23 mouse cellular contexts compared by ENCODE assay signal in the genomic region with DNA sequence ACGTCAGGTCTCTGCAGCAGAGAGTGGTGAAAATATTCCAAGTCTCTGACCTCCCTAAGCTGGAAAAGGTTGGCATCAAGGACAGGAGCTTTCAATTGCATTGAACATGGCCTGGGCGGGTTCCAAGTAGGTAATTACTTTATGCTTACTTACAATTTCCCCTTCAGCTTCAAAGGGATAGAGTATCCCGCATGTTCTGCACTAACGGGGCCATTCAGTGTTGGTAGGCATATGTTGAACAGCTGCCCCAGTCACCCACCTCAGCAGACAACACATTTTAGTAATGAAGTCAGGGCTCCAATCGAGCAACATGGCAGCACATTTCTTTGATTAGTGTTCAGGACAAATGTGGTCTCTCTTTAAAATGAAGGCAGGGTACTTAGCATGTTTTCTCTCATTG.
A peak's percentile ranks its signal among the peaks of the same experiment; 100 is the strongest.
DNase-seq lines count a peak whose midpoint lies in the region; ATAC-seq and TF ChIP-seq lines count a peak whose summit lies in the region.
"Had no signal": no experiment of that assay in that cellular context is flagged by ENCODE, and none has a peak within 500 bp of the region (broad histone marks: within the 10 kb centered on the region; RNA-seq: fewer than 3 reads in every experiment).

No protein-coding gene starts in this region.

- H3K4me2 ChIP-seq in forebrain, embryonic 15.5 days (replicated peaks): no peak overlapping the region
- no peak overlapping the region for H3K4me2 ChIP-seq in forebrain, postnatal 0 days (ENCODE audit: low read depth)
- H3K4me2 ChIP-seq in embryonic facial prominence, embryonic 12.5 days (replicated peaks): no peak overlapping the region
- H3K4me2 ChIP-seq in limb, embryonic 14.5 days (replicated peaks; ENCODE audit: low read depth, low read length, severe bottlenecking): no peak overlapping the region
- H3K4me2 ChIP-seq: heart, embryonic 13.5 days; hindbrain, embryonic 12.5 days; kidney, embryonic 15.5 days; limb, embryonic 15.5 days; lung, embryonic 14.5 days; midbrain, embryonic 13.5 days; stomach, embryonic 15.5 days had no signal

- H3K9me3 ChIP-seq in forebrain, embryonic 15.5 days: 0 out of 2 replicates have a peak, but pooled peaks cover 3% of the 10 kb centered on the region
- H3K9me3 ChIP-seq in forebrain, postnatal 0 days (ENCODE audit: low read length): no peaks in the 10 kb centered on the region
- H3K9me3 ChIP-seq in embryonic facial prominence, embryonic 12.5 days: 0 out of 2 replicates have a peak, but pooled peaks cover under 1% of the 10 kb centered on the region
- H3K9me3 ChIP-seq in limb, embryonic 14.5 days (ENCODE audit: control insufficient read depth, low read length): no peaks in the 10 kb centered on the region
- H3K9me3 ChIP-seq: heart, embryonic 13.5 days; hindbrain, embryonic 12.5 days; kidney, embryonic 15.5 days; limb, embryonic 15.5 days; stomach, embryonic 15.5 days had no signal

- no peaks in the 10 kb centered on the region for H3K36me3 ChIP-seq in forebrain, embryonic 15.5 days
- H3K36me3 ChIP-seq in forebrain, postnatal 0 days (ENCODE audit: insufficient read depth): no peaks in the 10 kb centered on the region
- H3K36me3 ChIP-seq in embryonic facial prominence, embryonic 12.5 days: no peaks in the 10 kb centered on the region
- H3K36me3 ChIP-seq in limb, embryonic 14.5 days (ENCODE audit: control insufficient read depth, insufficient read depth, low read length): no peaks in the 10 kb centered on the region
- H3K36me3 ChIP-seq: heart, embryonic 13.5 days; hindbrain, embryonic 12.5 days; kidney, embryonic 15.5 days; limb, embryonic 15.5 days; midbrain, embryonic 13.5 days; stomach, embryonic 15.5 days had no signal

- WGBS in forebrain, embryonic 15.5 days: 38% methylated on average over 5 of the region's 5 CpGs
- WGBS in forebrain, postnatal 0 days: 29% methylated on average over 5 of the region's 5 CpGs
- WGBS in embryonic facial prominence, embryonic 12.5 days: 31% methylated on average over 5 of the region's 5 CpGs
- WGBS in limb, embryonic 14.5 days: 30% methylated on average over 5 of the region's 5 CpGs

- H3K27ac ChIP-seq in forebrain, embryonic 15.5 days (replicated peaks): no peak overlapping the region
- H3K27ac ChIP-seq in forebrain, postnatal 0 days (ENCODE audit: low read depth, low read length): no peak overlapping the region
- no peak overlapping the region for H3K27ac ChIP-seq in embryonic facial prominence, embryonic 12.5 days
- no peak overlapping the region for H3K27ac ChIP-seq in limb, embryonic 14.5 days (replicated peaks; ENCODE audit: low read depth, low read length)
- H3K27ac ChIP-seq: heart, adult 2 months; heart, embryonic 13.5 days; hindbrain, embryonic 12.5 days; kidney, embryonic 15.5 days; limb, embryonic 15.5 days; liver, embryonic 14.5 days; stomach, embryonic 15.5 days had no signal

- H3K9ac ChIP-seq in forebrain, embryonic 15.5 days (replicated peaks): no peak overlapping the region
- no peak overlapping the region for H3K9ac ChIP-seq in forebrain, postnatal 0 days
- no peak overlapping the region for H3K9ac ChIP-seq in embryonic facial prominence, embryonic 12.5 days
- H3K9ac ChIP-seq in limb, embryonic 14.5 days (ENCODE audit: low read depth, low read length, severe bottlenecking): no peak overlapping the region
- H3K9ac ChIP-seq: heart, embryonic 13.5 days; hindbrain, embryonic 12.5 days; kidney, embryonic 15.5 days; limb, embryonic 15.5 days; liver, embryonic 14.5 days; lung, embryonic 14.5 days; midbrain, embryonic 13.5 days; stomach, embryonic 15.5 days had no signal

- ATAC-seq in forebrain, embryonic 15.5 days (replicated peaks): 0 out of 2 replicates have a peak, but pooled peaks have one; percentile 35
- ATAC-seq in forebrain, postnatal 0 days: no peak
- ATAC-seq in embryonic facial prominence, embryonic 12.5 days (ENCODE audit: insufficient number of reproducible peaks, insufficient read depth, low FRiP score, low TSS enrichment): 0 out of 2 replicates have a peak, but pooled peaks have one; percentile 28
- no peak for ATAC-seq in limb, embryonic 14.5 days (ENCODE audit: low FRiP score, low read depth)
- ATAC-seq: intestine, postnatal 0 days; midbrain, embryonic 13.5 days had no signal

- H3K27me3 ChIP-seq in forebrain, embryonic 15.5 days: no peaks in the 10 kb centered on the region
- no peaks in the 10 kb centered on the region for H3K27me3 ChIP-seq in forebrain, postnatal 0 days (ENCODE audit: insufficient read depth, low read length)
- H3K27me3 ChIP-seq in embryonic facial prominence, embryonic 12.5 days: no peaks in the 10 kb centered on the region
- no peaks in the 10 kb centered on the region for H3K27me3 ChIP-seq in limb, embryonic 14.5 days (ENCODE audit: control insufficient read depth, insufficient read depth, low read length)
- H3K27me3 ChIP-seq: heart, embryonic 13.5 days; hindbrain, embryonic 12.5 days; kidney, embryonic 15.5 days; limb, embryonic 15.5 days; midbrain, embryonic 13.5 days; stomach, embryonic 15.5 days had no signal

- peak; percentile 6 for DNase-seq in adrenal gland, adult 2 months
- no peak for DNase-seq in adrenal gland, postnatal 4 days (ENCODE audit: low spot score in 2 of 2)
- DNase-seq in forebrain, postnatal 0 days: no peak
- DNase-seq in limb, embryonic 14.5 days (ENCODE audit: low spot score): peak; percentile 32
- no peak for DNase-seq in spleen, postnatal 14 days (ENCODE audit: low spot score in 2 of 2)
- DNase-seq in layer of hippocampus, adult 9-10 months (ENCODE audit: low spot score): no peak
- DNase-seq: cerebellum, adult 11 months; cerebellum, adult 9-11 months; gastrocnemius, postnatal 25 days; heart, adult 2 months; heart, postnatal 14 days; lung, embryonic 14.5 days; thymus, postnatal 25 days had no signal

- TF ChIP-seq CTCF in forebrain, postnatal 0 days (IDR thresholded peaks at IDR 0.05; ENCODE audit: low read depth): no peak

- TF ChIP-seq POLR2A in limb, embryonic 14.5 days (IDR thresholded peaks at IDR 0.05; ENCODE audit: borderline replicate concordance, extremely low read depth, insufficient read depth, insufficient read length): no peak

- H3K4me3 ChIP-seq in forebrain, embryonic 15.5 days: no peak overlapping the region
- H3K4me3 ChIP-seq in forebrain, postnatal 0 days (ENCODE audit: low read depth, low read length): no peak overlapping the region
- no peak overlapping the region for H3K4me3 ChIP-seq in embryonic facial prominence, embryonic 12.5 days
- H3K4me3 ChIP-seq in limb, embryonic 14.5 days (replicated peaks; ENCODE audit: low read length): no peak overlapping the region
- H3K4me3 ChIP-seq: heart, adult 2 months; heart, embryonic 13.5 days; hindbrain, embryonic 12.5 days; kidney, embryonic 15.5 days; limb, embryonic 15.5 days; midbrain, embryonic 13.5 days; stomach, embryonic 15.5 days had no signal

- peaks cover 5% of the 10 kb centered on the region; the same call in 1 of the 2 replicates for H3K4me1 ChIP-seq in forebrain, embryonic 15.5 days
- no peaks in the 10 kb centered on the region for H3K4me1 ChIP-seq in forebrain, postnatal 0 days (ENCODE audit: insufficient read depth)
- H3K4me1 ChIP-seq in embryonic facial prominence, embryonic 12.5 days: no peaks in the 10 kb centered on the region
- H3K4me1 ChIP-seq in limb, embryonic 14.5 days (ENCODE audit: control insufficient read depth, insufficient read depth, low read length): 0 out of 2 replicates have a peak, but pooled peaks cover 5% of the 10 kb centered on the region
- H3K4me1 ChIP-seq: heart, embryonic 13.5 days; kidney, embryonic 15.5 days; limb, embryonic 15.5 days; stomach, embryonic 15.5 days had no signal

Comparison
In these comparisons a context has a peak if more than half of its experiments do, and no peak if none do; other contexts are left out.
1. DNase-seq: peak in adrenal gland, adult 2 months (single experiment) and limb, embryonic 14.5 days (single experiment); none in adrenal gland, postnatal 4 days (0 of 2), forebrain, postnatal 0 days (single experiment), spleen, postnatal 14 days (0 of 2) and layer of hippocampus, adult 9-10 months (single experiment).
2. ATAC-seq: peak in forebrain, embryonic 15.5 days (single experiment) and embryonic facial prominence, embryonic 12.5 days (single experiment); none in forebrain, postnatal 0 days (single experiment) and limb, embryonic 14.5 days (single experiment).